Mouse (Mus musculus): ENCODE data around the gene Ckap2.
A peak's percentile ranks its signal among the peaks of the same experiment; 100 is the strongest.

Ckap2 gene

GRCm38 (mm10) chr8:22185431-22186397, at the start of gene Ckap2:
TSS of gene Ckap2 (minus strand) at chr8:22185819.
- peak; percentile 96 for DNase-seq (ENCODE audit: extremely low read depth, insufficient read length, low spot score)

GRCm38 (mm10) chr8:22228621-22229020, 43.0 kb upstream of the Ckap2 start:
- DNase-seq (ENCODE audit: extremely low read depth, insufficient read length, low spot score): no peak

- peak; percentile 7 for DNase-seq (ENCODE audit: extremely low read depth, insufficient read length, low spot score)
These were observed 41.6 kb upstream of the Ckap2 start, which contains the start of gene Thsd1 for GRCm38 (mm10) chr8:22227061-22227877. TSS of gene Thsd1 (plus strand) at chr8:22227313.

GRCm38 (mm10) chr8:22226361-22226760, 40.7 kb upstream of the Ckap2 start:
- DNase-seq (ENCODE audit: extremely low read depth, insufficient read length, low spot score): no peak

- peak; percentile 53 for DNase-seq (ENCODE audit: extremely low read depth, insufficient read length, low spot score)
These were observed 29.2 kb upstream of the Ckap2 start for GRCm38 (mm10) chr8:22214826-22215225.

GRCm38 (mm10) chr8:22209012-22209411, 23.4 kb upstream of the Ckap2 start:
- DNase-seq (ENCODE audit: extremely low read depth, insufficient read length, low spot score): no peak

GRCm38 (mm10) chr8:22207535-22207934, 21.9 kb upstream of the Ckap2 start:
- DNase-seq (ENCODE audit: extremely low read depth, insufficient read length, low spot score): no peak

- DNase-seq (ENCODE audit: extremely low read depth, insufficient read length, low spot score): no peak
These were observed 13.9 kb upstream of the Ckap2 start for GRCm38 (mm10) chr8:22199481-22199880.

GRCm38 (mm10) chr8:22197914-22198313, 12.3 kb upstream of the Ckap2 start:
- no peak for DNase-seq (ENCODE audit: extremely low read depth, insufficient read length, low spot score)

GRCm38 (mm10) chr8:22193432-22194010, 7.9 kb upstream of the Ckap2 start:
- DNase-seq (ENCODE audit: extremely low read depth, insufficient read length, low spot score): no peak

- DNase-seq (ENCODE audit: extremely low read depth, insufficient read length, low spot score): peak; percentile 91
These were observed 7.2 kb upstream of the Ckap2 start, which contains the start of gene Vps36 for GRCm38 (mm10) chr8:22192660-22193431. TSS of gene Vps36 (plus strand) at chr8:22192809.

- DNase-seq (ENCODE audit: extremely low read depth, insufficient read length, low spot score): peak; percentile 28
These were observed 735 bp downstream of the Ckap2 start for GRCm38 (mm10) chr8:22184884-22185283.

GRCm38 (mm10) chr8:22175966-22176365, 9.7 kb downstream of the Ckap2 start:
- DNase-seq (ENCODE audit: extremely low read depth, insufficient read length, low spot score): no peak

GRCm38 (mm10) chr8:22169167-22169566, 16.5 kb downstream of the Ckap2 start:
- no peak for DNase-seq (ENCODE audit: extremely low read depth, insufficient read length, low spot score)

GRCm38 (mm10) chr8:22166080-22166603, 19.5 kb downstream of the Ckap2 start, which contains the start of gene Nek3:
TSS of gene Nek3 (minus strand) at chr8:22166435.
- peak; percentile 93 for DNase-seq (ENCODE audit: extremely low read depth, insufficient read length, low spot score)

GRCm38 (mm10) chr8:22165251-22166079, 20.2 kb downstream of the Ckap2 start:
- DNase-seq (ENCODE audit: extremely low read depth, insufficient read length, low spot score): peak; percentile 29

- DNase-seq (ENCODE audit: extremely low read depth, insufficient read length, low spot score): no peak
These were observed 21.2 kb downstream of the Ckap2 start for GRCm38 (mm10) chr8:22164431-22164830.

- DNase-seq (ENCODE audit: extremely low read depth, insufficient read length, low spot score): no peak
These were observed 23.4 kb downstream of the Ckap2 start for GRCm38 (mm10) chr8:22162206-22162605.

GRCm38 (mm10) chr8:22150345-22150663, 35.3 kb downstream of the Ckap2 start:
- DNase-seq (ENCODE audit: extremely low read depth, insufficient read length, low spot score): no peak

Data from 3134 (cell line).